Mouse (Mus musculus) MEL-GATA-1-ER (cell line): ENCODE results near the gene Atp5h.
"Not testable (repeated sequence)": the region's sequence is repeated elsewhere in the genome, so short reads cannot be mapped to it uniquely, and the experiment has no call there.

ENCODE experiments used
- DNase-seq: peaks from one replicate; pipeline ENCODE4 v3.0.0-alpha.2; 2012; ENCODE audit warnings: low read depth; ENCODE audit errors: extremely low read depth

Gene Atp5h

DNA sequence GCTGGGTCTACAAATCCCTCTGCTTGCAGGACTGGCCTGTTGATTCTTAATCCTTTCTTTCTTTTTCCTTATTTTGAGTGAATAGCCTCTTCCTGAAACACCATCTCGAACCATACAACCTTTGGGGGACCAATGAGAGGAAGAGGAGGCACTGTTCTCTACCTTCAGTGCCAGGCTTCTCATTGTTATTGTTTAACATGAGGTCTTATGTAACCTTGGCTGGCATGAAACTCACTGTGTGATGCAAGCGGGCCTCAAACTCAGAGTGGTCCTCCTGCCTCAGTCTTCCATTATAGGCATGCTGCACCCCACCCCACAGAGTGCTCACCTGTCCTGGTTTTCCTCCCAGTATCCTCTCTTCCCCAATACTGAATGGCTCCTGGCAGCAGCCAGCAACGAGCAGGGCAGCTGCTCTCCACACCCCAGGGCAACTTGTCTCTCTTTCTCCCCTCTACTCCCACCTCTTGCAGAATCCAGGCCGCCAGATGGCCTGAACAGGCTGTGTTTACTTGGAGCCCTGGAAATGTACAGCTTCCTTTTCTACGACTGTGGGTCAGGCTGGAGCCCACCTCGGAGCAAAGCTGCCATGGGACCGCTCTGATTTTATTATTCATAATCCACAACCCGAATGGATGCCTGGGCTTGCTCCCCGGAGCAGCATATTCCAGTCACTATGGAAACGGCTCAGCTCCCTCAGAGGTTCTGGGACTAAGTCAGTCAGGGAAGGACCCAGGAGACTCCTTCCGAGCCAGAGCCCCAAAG is 19.0 kb downstream of the Atp5h start:
- no peak for DNase-seq

DNA sequence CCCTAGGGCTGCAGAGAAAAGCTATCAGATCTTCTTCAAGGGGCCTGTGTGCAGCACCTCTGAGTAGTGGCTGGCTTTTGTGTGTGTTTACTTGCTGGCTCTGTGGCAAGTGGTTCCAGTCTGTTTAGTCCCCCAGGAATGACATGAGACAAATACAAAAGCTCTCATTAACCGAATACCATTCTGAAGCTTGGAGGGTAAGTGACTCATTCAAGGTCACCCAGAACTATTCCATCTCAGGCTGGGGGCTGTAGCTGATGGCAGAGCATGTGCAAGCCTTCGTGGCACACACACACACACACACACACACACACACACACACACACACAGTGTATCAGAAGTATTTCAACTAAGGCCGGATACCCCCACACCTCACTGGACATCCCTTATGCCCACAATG is 19.6 kb downstream of the Atp5h start:
- no peak for DNase-seq

DNA sequence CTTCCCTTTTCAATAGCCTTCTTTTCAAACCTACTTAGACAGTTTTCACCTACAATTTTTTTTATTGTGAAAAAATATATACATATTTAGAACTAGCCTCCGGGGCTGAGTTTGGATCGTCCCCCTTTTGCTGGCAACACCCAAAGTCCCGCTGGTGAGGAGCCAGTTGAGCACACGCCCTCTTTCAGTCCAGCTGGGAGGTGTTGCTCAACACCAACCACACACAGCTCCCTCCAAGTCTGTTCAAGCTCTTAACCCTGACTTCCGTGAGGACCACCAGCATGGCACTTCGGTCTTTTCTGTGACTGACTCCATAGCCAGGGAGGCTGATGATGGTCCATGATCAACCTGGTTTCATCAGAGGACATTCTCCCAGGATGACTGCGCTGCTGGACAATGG is 21.7 kb downstream of the Atp5h start:
- no peak for DNase-seq

DNA sequence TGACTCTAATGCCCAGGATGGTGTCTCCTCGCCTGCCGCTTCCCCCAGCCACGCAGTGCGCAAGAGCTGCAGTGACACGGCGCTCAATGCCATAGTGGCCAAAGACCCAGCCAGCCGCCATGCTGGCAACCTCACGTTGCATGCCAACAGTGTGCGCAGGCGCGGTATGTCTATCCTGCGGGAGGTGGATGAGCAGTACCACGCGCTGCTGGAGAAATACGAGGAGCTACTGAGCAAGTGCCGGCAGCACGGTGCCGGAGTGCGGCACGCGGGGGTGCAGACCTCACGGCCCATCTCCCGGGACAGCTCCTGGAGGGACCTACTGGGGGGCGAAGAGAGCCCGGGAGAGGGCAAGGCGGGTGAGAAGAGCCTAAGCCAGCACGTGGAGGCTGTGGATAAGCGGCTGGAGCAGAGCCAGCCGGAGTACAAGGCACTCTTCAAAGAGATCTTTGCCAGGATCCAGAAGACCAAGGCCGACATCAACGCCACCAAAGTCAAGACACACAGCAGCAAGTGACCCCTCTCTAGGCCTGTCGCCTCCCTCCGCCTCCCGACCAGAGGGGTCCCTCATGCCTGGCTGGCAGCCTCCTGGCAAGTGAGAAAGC is 25.9 kb downstream of the Atp5h start:
- no peak for DNase-seq

DNA sequence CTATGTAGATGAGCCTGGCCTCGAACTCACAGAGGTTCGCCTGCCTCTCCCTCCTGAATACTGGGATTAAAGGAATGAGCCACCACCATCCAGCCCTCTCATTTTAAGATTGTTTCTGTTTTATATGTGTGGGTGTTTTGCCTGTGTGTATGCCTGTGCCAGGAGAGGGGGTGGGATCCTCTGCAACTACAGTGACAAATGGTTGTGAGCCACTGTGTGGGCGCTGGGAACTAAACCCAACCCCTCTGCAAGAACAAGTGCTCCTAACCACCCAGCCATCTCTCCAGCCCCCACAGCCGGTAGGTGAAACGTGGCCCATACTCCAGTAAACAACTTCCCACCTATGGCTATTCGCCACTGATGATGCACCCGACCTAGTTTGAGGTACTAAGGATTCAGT is 28.4 kb downstream of the Atp5h start:
- no peak for DNase-seq

DNA sequence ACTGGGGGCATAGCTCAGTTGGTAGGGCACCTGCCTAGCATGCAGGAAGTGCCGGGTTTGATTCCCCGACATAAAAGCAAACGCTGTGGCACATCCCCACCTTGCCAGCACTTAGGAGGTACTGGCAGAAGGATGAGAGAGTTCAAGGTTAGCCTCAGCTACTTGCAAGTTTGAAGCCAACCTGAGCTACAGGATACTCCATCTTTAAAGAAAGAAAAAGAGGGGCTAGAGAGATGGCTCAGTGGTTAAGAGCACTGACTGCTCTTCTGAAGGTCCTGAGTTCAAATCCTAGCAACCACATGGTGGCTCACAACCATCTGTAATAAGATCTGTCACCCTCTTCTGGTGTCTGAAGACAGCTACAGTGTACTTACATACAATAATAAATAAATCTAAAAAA is 32.9 kb downstream of the Atp5h start:
- not testable (repeated sequence) for DNase-seq

DNA sequence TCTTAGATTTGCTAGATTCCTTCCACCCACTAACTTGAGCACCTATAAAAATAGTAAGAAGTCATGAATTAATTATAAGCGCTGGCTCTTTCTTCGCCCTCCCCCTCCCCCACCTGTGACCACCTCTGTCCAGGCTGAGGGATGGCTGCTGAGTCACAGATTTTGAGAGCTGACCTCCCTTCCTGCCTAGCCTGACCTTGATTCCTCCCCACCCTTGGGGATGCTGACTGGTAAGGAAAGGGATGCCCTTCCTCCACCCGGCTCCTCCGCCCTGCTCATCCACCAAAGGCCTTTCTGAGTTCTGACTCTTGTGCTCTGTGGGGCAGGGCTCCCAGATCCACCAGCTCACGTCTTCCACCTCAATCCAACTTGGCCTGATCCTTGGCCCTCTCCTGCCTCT is 35.2 kb downstream of the Atp5h start:
- DNase-seq = no peak

DNA sequence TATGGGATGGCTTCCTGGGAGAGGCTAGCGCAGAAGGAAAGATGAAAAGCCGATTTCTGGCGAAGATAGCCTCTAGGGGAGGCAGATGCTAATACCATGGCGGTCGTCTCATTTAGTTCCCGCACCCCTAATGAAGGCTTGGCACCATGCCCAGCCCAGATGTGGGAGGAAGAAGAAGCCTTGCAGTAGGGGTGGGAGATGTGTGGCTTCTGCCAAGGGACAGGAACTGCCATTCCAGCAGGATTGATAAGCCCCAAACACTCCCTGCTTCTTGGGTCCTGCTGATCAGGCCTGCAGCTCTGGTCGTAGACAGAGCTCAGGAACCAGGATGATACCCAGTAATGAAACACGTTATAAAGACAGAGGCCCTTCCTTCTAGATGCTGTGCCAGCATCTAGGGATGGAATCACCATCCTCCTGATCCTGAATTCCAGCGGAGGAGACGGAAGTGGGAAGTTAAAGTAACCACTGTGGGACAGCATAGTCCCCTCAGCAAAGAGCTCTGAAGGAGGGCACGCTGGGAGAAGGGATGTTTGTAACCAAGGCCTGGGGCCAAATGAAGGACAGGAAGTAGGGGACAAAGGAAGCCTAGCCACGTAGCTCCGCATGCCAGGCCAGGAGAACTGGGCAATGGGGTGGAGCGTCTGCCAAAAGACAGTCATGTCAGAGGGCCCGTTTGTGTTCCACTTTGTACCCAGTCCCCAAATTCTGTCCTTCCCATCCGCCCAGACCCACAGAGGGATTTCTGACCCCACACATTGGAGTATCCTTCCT is 35.9 kb downstream of the Atp5h start:
- DNase-seq = peak; percentile 68

DNA sequence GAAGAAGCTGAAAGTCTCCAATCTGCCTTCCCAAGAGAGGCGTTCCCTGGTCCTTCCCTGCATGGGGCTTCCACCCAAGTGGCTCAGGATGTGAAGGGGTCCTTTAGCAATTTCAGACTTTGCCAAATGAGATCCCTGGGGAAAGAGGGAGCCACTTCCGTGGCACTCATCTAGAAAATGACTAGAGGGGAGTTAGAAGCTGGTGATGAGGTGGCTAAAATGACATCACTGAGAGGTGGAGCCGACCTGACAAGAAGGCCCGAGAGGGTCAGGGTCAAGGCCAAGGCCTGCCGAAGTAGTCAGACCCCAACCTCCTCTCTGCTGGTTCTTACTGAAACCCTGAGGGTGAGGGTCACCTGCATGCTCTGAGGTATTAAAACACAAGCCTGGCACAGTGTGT is 36.9 kb downstream of the Atp5h start:
- DNase-seq = no peak

DNA sequence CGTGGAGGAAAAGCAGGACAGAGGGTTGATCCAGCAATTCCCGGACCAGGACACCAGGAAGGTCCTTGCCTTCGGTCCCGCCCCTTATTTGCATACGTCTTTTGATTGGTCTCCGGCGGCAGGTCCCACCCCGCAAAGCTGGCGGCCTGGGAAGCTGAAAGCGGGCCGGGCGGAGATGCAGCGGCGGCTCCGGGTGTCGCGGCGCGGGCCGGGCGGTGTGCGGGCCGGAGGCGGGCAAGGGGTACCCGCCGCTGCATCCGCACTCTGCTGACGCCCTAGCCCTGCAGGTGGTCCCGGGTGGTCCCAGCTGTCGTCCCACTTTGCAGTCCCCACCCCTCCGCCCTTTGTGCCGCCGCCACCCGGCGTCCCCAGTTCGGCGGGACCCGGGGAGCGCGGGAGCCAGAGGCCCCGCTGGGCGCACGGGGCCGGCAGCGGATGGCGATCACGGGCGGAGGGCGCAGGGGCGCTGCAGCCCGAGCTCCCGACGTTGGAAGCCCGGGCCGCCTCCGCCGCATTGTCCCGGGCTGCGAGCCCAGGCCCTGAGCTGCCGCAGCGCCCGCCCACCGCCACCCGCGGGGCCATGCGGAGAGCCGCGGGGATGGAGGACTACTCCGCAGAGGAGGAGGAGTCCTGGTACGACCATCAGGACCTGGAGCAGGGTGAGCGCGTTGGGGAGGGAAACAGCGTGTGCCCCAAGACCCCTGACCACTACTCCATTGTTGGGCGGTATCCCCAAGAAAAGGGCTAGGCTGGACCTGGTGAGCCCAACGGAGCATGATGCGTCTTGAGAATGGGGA is 37.8 kb downstream of the Atp5h start, which contains the start of gene Cdr2l:
Cdr2l (plus strand) TSS at position 174 of the 797 bp plus-strand sequence.
- no peak for DNase-seq

DNA sequence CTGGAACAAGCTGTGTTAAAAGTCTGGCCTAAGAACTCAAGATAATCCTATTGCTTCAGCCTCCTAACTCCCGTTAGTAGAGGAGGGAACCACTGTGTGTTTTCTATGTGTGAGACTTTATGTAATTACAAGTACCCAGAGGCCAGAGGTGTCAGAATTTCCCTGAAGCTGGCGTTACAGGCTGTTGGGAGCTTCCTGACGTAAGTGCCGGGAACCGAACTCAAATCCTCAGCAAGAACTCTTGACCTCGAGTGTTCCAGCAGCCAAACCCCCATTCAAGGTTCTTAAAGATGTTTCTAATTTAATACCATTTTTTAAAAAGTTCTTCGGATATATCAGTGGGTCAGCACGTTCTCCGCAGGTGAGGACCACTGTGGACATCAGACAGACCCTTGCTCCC is 38.5 kb downstream of the Atp5h start:
- no peak for DNase-seq

DNA sequence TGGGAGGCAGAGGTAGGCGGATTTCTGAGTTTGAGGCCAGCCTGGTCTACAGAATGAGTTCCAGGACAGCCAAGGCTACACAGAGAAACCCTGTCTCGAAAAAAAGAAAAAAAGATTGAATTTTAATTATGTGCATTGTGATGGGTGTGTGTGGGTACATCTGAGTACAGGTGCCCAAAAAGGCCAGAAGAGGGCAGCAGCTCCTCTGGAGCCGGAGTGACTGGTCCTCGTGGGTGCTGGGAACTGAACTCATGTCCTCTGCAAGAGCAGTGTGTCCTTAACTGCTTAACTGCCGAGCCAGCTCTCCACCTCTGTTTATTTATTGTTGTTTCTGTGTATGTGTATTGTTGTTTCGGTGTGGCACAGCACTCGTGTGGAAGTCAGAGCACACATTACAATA is 41.9 kb downstream of the Atp5h start:
- no peak for DNase-seq

DNA sequence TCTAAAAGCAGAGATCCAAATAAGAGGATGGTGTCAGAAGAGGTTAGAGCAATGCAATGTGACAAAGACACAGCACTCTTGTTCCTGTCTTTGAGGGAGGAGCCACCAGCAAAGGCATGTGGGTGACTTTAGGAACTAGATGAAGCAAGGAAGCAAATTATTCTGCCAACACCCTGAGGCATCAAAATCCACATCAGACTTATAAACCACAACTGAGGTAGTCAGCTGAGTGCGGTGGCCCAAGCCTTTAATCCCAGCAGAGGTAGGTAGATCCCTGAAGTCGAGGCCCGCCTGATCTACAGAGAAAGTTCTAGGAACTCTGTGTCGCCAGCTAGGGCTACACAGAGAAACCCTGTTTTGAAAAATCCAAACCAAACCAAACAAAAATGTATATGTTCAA is 42.5 kb downstream of the Atp5h start:
- no peak for DNase-seq

DNA sequence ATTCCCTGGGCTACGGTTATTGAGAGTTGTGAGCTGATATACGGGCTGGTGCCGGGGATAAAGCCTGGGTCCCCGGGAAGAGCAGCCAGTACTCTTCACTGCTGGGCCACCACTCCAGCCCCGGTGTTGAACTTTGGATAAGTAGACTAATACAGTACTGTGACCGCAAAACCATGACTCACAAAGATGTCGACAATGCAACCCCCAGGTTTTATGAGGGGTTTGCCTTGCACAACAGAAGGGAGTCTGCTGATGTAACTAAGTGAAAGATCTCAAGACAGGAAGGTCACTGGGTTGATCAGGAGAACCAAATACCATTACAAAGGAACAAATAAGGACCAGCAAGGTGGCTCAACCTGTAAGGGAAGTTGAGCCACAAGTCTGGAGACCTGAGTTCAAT is 43.0 kb downstream of the Atp5h start:
- no peak for DNase-seq

DNA sequence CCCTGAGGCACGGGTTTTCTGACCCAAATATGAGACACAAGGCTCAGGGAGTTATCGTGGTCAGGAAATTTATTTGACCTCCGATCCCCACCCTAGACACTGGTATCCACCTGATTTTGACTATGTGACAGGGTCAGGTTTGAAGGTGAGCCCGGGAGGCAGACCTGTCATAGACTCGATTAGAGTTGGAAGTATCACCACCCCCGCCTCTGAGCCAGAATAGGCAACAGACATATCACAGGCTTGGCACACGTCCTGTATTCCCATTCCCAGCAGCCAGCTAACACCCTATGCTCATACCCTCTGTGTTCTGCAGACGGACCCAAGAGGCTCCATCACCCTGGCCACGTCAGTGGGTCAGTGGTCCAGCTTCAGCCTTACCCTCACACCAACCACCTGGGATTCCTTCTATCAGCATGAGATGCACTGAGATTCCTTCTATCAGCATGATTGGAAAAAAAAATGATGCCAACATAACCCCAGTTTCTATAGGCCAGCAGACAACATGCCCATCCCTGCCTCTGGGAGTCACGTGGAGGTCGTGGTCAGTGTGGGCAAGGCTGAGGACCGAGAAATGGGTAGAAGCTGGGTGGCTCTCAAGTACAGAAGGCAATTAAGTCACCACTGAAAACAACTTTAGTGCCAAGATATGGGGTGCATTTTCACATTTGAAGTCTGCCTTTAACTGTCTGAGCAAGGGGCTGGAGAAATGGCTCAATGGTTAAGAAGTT is 44.9 kb downstream of the Atp5h start:
- DNase-seq = no peak

DNA sequence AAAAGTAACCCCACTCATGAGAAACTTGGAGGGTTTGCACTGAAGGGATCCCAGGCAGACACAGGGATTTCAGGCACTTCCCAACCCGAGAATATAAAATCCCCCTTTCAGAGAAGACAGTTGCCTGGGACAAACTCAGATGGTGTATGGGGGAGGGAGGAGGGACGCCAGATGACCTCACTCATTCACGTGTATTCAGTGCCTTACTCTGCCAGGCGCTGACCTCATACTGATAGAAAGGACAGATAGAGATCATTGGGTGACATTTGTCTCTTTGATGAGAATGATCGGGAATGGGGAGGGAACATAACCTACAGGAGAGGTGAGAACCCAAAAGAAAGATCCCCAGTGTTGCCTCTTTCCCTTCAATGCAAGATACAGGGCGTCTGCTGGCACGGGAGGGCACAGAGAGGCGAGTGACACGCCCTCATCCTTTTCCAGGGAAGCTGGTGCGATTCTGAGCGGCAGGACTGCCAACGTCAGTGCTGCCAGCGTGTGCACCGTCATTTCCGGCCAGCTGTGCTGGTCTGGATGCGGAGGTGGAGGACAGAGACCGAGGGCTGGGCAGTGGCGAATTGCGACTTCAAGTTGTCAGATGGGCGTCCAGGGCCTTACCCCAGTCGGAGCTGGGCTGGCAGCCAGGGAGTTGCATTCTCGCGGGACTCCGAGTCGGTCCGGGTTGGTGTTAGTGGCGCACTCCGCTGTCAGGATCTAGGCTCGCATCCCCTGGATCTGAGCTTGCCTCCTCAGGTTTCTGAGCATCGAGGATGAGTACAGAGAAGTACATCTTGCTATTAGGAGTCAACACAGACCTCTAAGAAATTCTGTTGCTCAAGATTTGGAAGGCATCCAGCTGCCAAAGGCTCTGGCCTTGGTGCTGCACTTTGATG is 45.7 kb downstream of the Atp5h start:
- DNase-seq = no peak

DNA sequence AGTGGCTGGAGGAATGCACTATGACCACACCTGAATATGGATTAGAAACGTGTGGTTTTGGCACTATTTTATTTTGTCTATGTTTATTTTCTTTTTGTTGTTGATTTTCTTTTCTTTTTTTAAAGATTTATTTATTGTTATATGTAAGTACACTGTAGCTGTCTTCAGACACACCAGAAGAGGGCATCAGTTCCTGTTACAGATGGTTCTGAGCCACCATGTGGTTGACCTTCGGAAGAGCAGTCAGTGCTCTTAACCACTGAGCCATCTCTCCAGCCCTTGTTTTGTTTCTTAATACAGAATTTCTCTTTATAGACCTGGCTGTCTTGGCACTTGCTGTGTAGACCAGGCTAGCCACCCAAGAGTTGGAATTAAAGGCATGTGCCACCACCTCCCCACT is 47.0 kb downstream of the Atp5h start:
- no peak for DNase-seq

DNA sequence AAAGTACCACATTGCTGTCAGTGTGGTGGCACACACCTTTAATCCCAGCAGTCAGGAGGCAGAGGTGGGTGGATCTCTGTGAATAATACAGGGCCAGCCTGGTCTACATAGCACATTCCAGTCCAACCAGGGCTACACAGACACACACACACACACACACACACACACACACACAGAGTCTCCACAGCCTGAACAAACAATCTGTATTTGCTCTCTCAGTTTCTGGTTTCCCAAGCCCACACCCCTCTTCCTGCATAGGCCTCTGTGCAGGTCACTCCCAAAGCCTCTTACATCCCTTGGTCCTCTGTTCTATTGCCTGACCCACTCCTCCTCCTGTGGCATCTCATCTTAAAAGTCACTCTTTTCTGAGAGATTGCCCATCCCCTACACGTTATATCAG is 47.7 kb downstream of the Atp5h start:
- DNase-seq = no peak

DNA sequence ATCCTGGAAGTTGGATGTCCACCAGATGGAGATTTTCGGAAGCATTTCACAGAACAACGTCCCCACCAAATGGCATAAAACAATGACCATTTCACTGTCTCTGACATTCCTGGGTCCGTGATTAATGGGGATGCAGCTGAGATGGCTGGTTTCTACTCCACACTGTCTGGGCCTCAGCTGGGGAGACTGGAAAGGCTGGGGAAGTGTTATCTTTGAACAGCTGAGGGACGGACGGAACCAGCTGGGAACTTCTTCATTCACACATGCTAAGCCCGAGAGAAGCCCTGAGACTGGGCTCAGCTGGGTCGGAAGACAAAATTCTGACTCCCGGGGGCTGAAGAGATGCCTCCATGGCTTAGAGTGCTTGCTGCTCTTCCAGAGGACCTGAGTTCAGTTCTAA is 48.4 kb downstream of the Atp5h start:
- DNase-seq = no peak

DNA sequence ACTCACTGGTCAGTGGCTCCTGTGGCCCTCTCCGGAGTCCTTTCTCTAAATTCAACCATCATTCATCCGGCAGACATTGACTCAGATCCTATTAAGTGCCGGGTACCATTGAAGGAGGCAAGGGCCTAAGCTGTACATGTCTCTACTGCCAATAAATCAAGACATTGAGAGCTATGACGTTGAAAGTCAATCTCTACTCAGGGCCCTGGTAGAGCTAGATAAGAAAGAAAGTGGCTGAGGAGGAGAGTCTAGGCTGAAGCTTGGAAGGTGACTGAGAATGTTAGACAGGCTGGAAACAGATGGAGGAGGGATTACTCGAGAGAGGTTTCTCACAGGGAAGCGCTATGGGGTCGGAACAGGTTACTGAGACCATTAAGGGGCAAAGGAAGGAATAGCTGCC is 49.4 kb downstream of the Atp5h start:
- no peak for DNase-seq
